Mouse (Mus musculus): Measurements from ENCODE around the gene Lmo4. TPM values are rescaled to one million over a fixed set of nuclear protein-coding genes. Genes with fewer than 3 reads are reported as not detected.
A peak's percentile ranks its signal among the peaks of the same experiment; 100 is the strongest.

The Lmo4 gene
- polyA plus RNA-seq, 1 experiment = 38.9 TPM

GRCm38 (mm10) chr3:144225456-144226240 is 20.6 kb upstream of the Lmo4 start:
- WGBS = 69% methylated on average over 9 of the region's 9 CpGs
- TF ChIP-seq POLR2A (IDR thresholded peaks at IDR 0.05; ENCODE audit: low read depth, low read length) = no peak
- DNase-seq (ENCODE audit: low read depth in 1 of 2, low spot score in 2 of 2) = no peak
- Histone ChIP-seq H3K4me1 (ENCODE audit: control insufficient read depth, insufficient read depth, insufficient read length) (no peaks in the 10 kb centered on the region), H3K36me3 (ENCODE audit: control insufficient read depth, insufficient read depth, low read length) (no peaks in the 10 kb centered on the region), H3K4me3 (ENCODE audit: extremely low read depth, insufficient read depth, insufficient read length) (no peak overlapping the region), H3K27ac (ENCODE audit: insufficient read depth, low read length) (no peak overlapping the region), H3K27me3 (ENCODE audit: control insufficient read depth, insufficient read depth, low read length) (no peaks in the 10 kb centered on the region)

GRCm38 (mm10) chr3:144224594-144224993 is 19.6 kb upstream of the Lmo4 start:
- 93% methylated on average over 7 of the region's 7 CpGs for WGBS
- H3K27me3 ChIP-seq (ENCODE audit: control insufficient read depth, insufficient read depth, low read length) = no peaks in the 10 kb centered on the region
- H3K27ac ChIP-seq (ENCODE audit: insufficient read depth, low read length) = no peak overlapping the region
- no peak for DNase-seq (ENCODE audit: low read depth in 1 of 2, low spot score in 2 of 2)
- no peaks in the 10 kb centered on the region for H3K36me3 ChIP-seq (ENCODE audit: control insufficient read depth, insufficient read depth, low read length)
- no peak overlapping the region for H3K4me3 ChIP-seq (ENCODE audit: extremely low read depth, insufficient read depth, insufficient read length)
- no peaks in the 10 kb centered on the region for H3K4me1 ChIP-seq (ENCODE audit: control insufficient read depth, insufficient read depth, insufficient read length)
- TF ChIP-seq CTCF (IDR thresholded peaks at IDR 0.05; ENCODE audit: extremely low read depth, insufficient read depth, insufficient read length, insufficient replicate concordance) (no peak), POLR2A (IDR thresholded peaks at IDR 0.05; ENCODE audit: low read depth, low read length) (no peak)

- WGBS = 92% methylated on average over 20 of the region's 20 CpGs
- Histone ChIP-seq H3K27me3 (ENCODE audit: control insufficient read depth, insufficient read depth, low read length) (no peaks in the 10 kb centered on the region), H3K4me1 (ENCODE audit: control insufficient read depth, insufficient read depth, insufficient read length) (no peaks in the 10 kb centered on the region), H3K27ac (ENCODE audit: insufficient read depth, low read length) (no peak overlapping the region), H3K4me3 (ENCODE audit: extremely low read depth, insufficient read depth, insufficient read length) (no peak overlapping the region), H3K36me3 (ENCODE audit: control insufficient read depth, insufficient read depth, low read length) (no peaks in the 10 kb centered on the region)
- TF ChIP-seq POLR2A (IDR thresholded peaks at IDR 0.05; ENCODE audit: low read depth, low read length) = no peak
- TF ChIP-seq CTCF (IDR thresholded peaks at IDR 0.05; ENCODE audit: extremely low read depth, insufficient read depth, insufficient read length, insufficient replicate concordance) = no peak
- no peak for DNase-seq (ENCODE audit: low read depth in 1 of 2, low spot score in 2 of 2)
Observed at GRCm38 (mm10) chr3:144223377-144224105, 18.5 kb upstream of the Lmo4 start.

- no peak for DNase-seq (ENCODE audit: low read depth in 1 of 2, low spot score in 2 of 2)
- Histone ChIP-seq H3K4me1 (ENCODE audit: control insufficient read depth, insufficient read depth, insufficient read length) (no peaks in the 10 kb centered on the region), H3K36me3 (ENCODE audit: control insufficient read depth, insufficient read depth, low read length) (no peaks in the 10 kb centered on the region), H3K27me3 (ENCODE audit: control insufficient read depth, insufficient read depth, low read length) (no peaks in the 10 kb centered on the region), H3K4me3 (ENCODE audit: extremely low read depth, insufficient read depth, insufficient read length) (no peak overlapping the region), H3K27ac (ENCODE audit: insufficient read depth, low read length) (no peak overlapping the region)
- WGBS = 94% methylated on average over 9 of the region's 9 CpGs
- no peak for TF ChIP-seq POLR2A (IDR thresholded peaks at IDR 0.05; ENCODE audit: low read depth, low read length)
- TF ChIP-seq CTCF (IDR thresholded peaks at IDR 0.05; ENCODE audit: extremely low read depth, insufficient read depth, insufficient read length, insufficient replicate concordance) = no peak
Observed at GRCm38 (mm10) chr3:144222381-144222780, 17.4 kb upstream of the Lmo4 start.

GRCm38 (mm10) chr3:144207498-144207897 is 2.5 kb upstream of the Lmo4 start:
- TF ChIP-seq POLR2A (IDR thresholded peaks at IDR 0.05; ENCODE audit: low read depth, low read length) (no peak), CTCF (IDR thresholded peaks at IDR 0.05; ENCODE audit: extremely low read depth, insufficient read depth, insufficient read length, insufficient replicate concordance) (peak; percentile 1; the same call in 1 of the 2 replicates)
- Histone ChIP-seq H3K4me3 (ENCODE audit: extremely low read depth, insufficient read depth, insufficient read length) (no peak overlapping the region), H3K36me3 (ENCODE audit: control insufficient read depth, insufficient read depth, low read length) (no peaks in the 10 kb centered on the region), H3K27me3 (ENCODE audit: control insufficient read depth, insufficient read depth, low read length) (no peaks in the 10 kb centered on the region), H3K4me1 (ENCODE audit: control insufficient read depth, insufficient read depth, insufficient read length) (no peaks in the 10 kb centered on the region; the same call in 1 of the 2 replicates), H3K27ac (ENCODE audit: insufficient read depth, low read length) (no peak overlapping the region)
- peak; percentile 45 to 61 for DNase-seq (ENCODE audit: low read depth in 1 of 2, low spot score in 2 of 2)
- 53% methylated on average over 5 of the region's 5 CpGs for WGBS

GRCm38 (mm10) chr3:144206942-144207341 is 1.9 kb upstream of the Lmo4 start:
- Histone ChIP-seq H3K27ac (ENCODE audit: insufficient read depth, low read length) (no peak overlapping the region), H3K27me3 (ENCODE audit: control insufficient read depth, insufficient read depth, low read length) (no peaks in the 10 kb centered on the region), H3K4me3 (ENCODE audit: extremely low read depth, insufficient read depth, insufficient read length) (no peak overlapping the region), H3K36me3 (ENCODE audit: control insufficient read depth, insufficient read depth, low read length) (no peaks in the 10 kb centered on the region), H3K4me1 (ENCODE audit: control insufficient read depth, insufficient read depth, insufficient read length) (no peaks in the 10 kb centered on the region; the same call in 1 of the 2 replicates)
- no peak for DNase-seq (ENCODE audit: low read depth in 1 of 2, low spot score in 2 of 2)
- TF ChIP-seq CTCF (IDR thresholded peaks at IDR 0.05; ENCODE audit: extremely low read depth, insufficient read depth, insufficient read length, insufficient replicate concordance) (no peak), POLR2A (IDR thresholded peaks at IDR 0.05; ENCODE audit: low read depth, low read length) (no peak)
- WGBS = 61% methylated on average over 1 of the region's 1 CpGs

GRCm38 (mm10) chr3:144206261-144206660 is 1.2 kb upstream of the Lmo4 start:
- Histone ChIP-seq H3K27ac (ENCODE audit: insufficient read depth, low read length) (no peak overlapping the region), H3K36me3 (ENCODE audit: control insufficient read depth, insufficient read depth, low read length) (no peaks in the 10 kb centered on the region), H3K27me3 (ENCODE audit: control insufficient read depth, insufficient read depth, low read length) (no peaks in the 10 kb centered on the region), H3K4me3 (ENCODE audit: extremely low read depth, insufficient read depth, insufficient read length) (no peak overlapping the region), H3K4me1 (ENCODE audit: control insufficient read depth, insufficient read depth, insufficient read length) (peaks cover 2% of the 10 kb centered on the region)
- no peak for DNase-seq (ENCODE audit: low read depth in 1 of 2, low spot score in 2 of 2)
- 32% methylated on average over 3 of the region's 3 CpGs for WGBS
- TF ChIP-seq CTCF (IDR thresholded peaks at IDR 0.05; ENCODE audit: extremely low read depth, insufficient read depth, insufficient read length, insufficient replicate concordance) (no peak), POLR2A (IDR thresholded peaks at IDR 0.05; ENCODE audit: low read depth, low read length) (no peak)

All from spleen, adult 2 months (tissue).